Mouse (Mus musculus) lung, adult 2 months (tissue): Measurements from ENCODE around the gene Mnx1.

Experiments used
- CTCF ChIP-seq: fragments of 200-500 bp; IDR thresholded peaks from 2 replicates; pipeline ENCODE4 v1.5.1; 2011; ENCODE audit warnings: mild to moderate bottlenecking, low read length, control low read depth; ENCODE audit not compliant: insufficient read depth
- POLR2A ChIP-seq: fragments of 200-500 bp; IDR thresholded peaks from 2 replicates; pipeline ENCODE4 v1.6.1; 2011; ENCODE audit warnings: low read depth, mild to moderate bottlenecking, control low read depth, low read length, borderline replicate concordance; ENCODE audit errors: extremely low read depth

- TF ChIP-seq POLR2A (no peak), CTCF (no peak)
Measured at GRCm38 (mm10) chr5:29515888-29516287, 37.6 kb upstream of the Mnx1 start.
